Mouse (Mus musculus) left cerebral cortex, adult 8-10 months (tissue): ENCODE data around the gene Bcl2l11. TPM values are rescaled to one million over a fixed set of nuclear protein-coding genes. Genes with fewer than 3 reads are reported as not detected.
"Not testable (repeated sequence)": the region's sequence is repeated elsewhere in the genome, so short reads cannot be mapped to it uniquely, and the experiment has no call there.

ENCODE experiments used
- DNase-seq, 2 experiments: peaks; one replicate each; pipeline ENCODE4 v3.0.0; 2022; ENCODE audit warnings: low spot score in 2 of 2
- total RNA-seq, 4 experiments: library from RNA; stranded (reverse); gene quantifications; 2 replicates each; pipeline ENCODE4 v1.2.4; 2022

The Bcl2l11 gene
- total RNA-seq, 4 experiments from 2014 or later = 5.2 to 5.9 (median 5.4) TPM

GRCm38 (mm10) chr2:128174176-128174575, 48.3 kb downstream of the Bcl2l11 start:
- DNase-seq = no peak

- DNase-seq = no peak
These were observed 48.9 kb downstream of the Bcl2l11 start for GRCm38 (mm10) chr2:128174604-128175342.

GRCm38 (mm10) chr2:128175625-128176024, 49.8 kb downstream of the Bcl2l11 start:
- no peak for DNase-seq

GRCm38 (mm10) chr2:128176391-128177044, 50.7 kb downstream of the Bcl2l11 start:
- DNase-seq = no peak

- no peak for DNase-seq
These were observed 51.4 kb downstream of the Bcl2l11 start for GRCm38 (mm10) chr2:128177241-128177661.

- DNase-seq = no peak
These were observed 53.4 kb downstream of the Bcl2l11 start for GRCm38 (mm10) chr2:128179126-128179807.

GRCm38 (mm10) chr2:128179808-128180379, 54.1 kb downstream of the Bcl2l11 start:
- no peak for DNase-seq

- DNase-seq = not testable (repeated sequence)
These were observed 56.3 kb downstream of the Bcl2l11 start for GRCm38 (mm10) chr2:128182181-128182580.

GRCm38 (mm10) chr2:128182751-128183150, 56.9 kb downstream of the Bcl2l11 start:
- no peak for DNase-seq

- DNase-seq = no peak
These were observed 57.9 kb downstream of the Bcl2l11 start for GRCm38 (mm10) chr2:128183762-128184161.

GRCm38 (mm10) chr2:128185942-128186341, 60.1 kb downstream of the Bcl2l11 start:
- no peak for DNase-seq

- no peak for DNase-seq
These were observed 61.4 kb downstream of the Bcl2l11 start for GRCm38 (mm10) chr2:128187277-128187676.

- no peak for DNase-seq
These were observed 62.6 kb downstream of the Bcl2l11 start for GRCm38 (mm10) chr2:128188461-128188860.

GRCm38 (mm10) chr2:128189691-128190090, 63.9 kb downstream of the Bcl2l11 start:
- DNase-seq = no peak

- no peak for DNase-seq
These were observed 64.4 kb downstream of the Bcl2l11 start for GRCm38 (mm10) chr2:128190196-128190595.

GRCm38 (mm10) chr2:128193411-128193810, 67.6 kb downstream of the Bcl2l11 start:
- DNase-seq = no peak

GRCm38 (mm10) chr2:128197379-128197778, 71.5 kb downstream of the Bcl2l11 start:
- no peak for DNase-seq

- DNase-seq = no peak
These were observed 77.3 kb downstream of the Bcl2l11 start for GRCm38 (mm10) chr2:128203147-128203546.

- no peak for DNase-seq
These were observed 78.0 kb downstream of the Bcl2l11 start for GRCm38 (mm10) chr2:128203749-128204405.

- DNase-seq = no peak
These were observed 82.7 kb downstream of the Bcl2l11 start for GRCm38 (mm10) chr2:128208541-128208940.

- no peak for DNase-seq
These were observed 84.0 kb downstream of the Bcl2l11 start for GRCm38 (mm10) chr2:128209841-128210329.
